Mouse (Mus musculus) bone marrow, adult 2 months (tissue): ENCODE results near the gene Ino80b.

ENCODE experiments used
- CTCF ChIP-seq: fragments of 200-500 bp; IDR thresholded peaks from 2 replicates; pipeline ENCODE4 v1.5.1; 2011; ENCODE audit warnings: low read length, control low read depth; ENCODE audit not compliant: control insufficient read depth, insufficient read depth
- POLR2A ChIP-seq: fragments of 200-500 bp; IDR thresholded peaks from 2 replicates; pipeline ENCODE4 v1.6.1; 2011; ENCODE audit warnings: low read depth, mild to moderate bottlenecking, control low read depth, low read length, borderline replicate concordance; ENCODE audit not compliant: control insufficient read depth

GRCm38 (mm10) chr6:83101688-83102556, 23.3 kb downstream of the Ino80b start:
- TF ChIP-seq CTCF (peak; percentile 45; the same call in 1 of the 2 replicates), POLR2A (peak; percentile 49; the same call in 1 of the 2 replicates)
